Mouse (Mus musculus) CD8-positive naive resting alpha-beta T cell, adult 2 months (primary cell): ENCODE measurements around the gene Gm9736.
"Not testable (repeated sequence)": the region's sequence is repeated elsewhere in the genome, so short reads cannot be mapped to it uniquely, and the experiment has no call there.

Source experiments
- DNase-seq, 2 experiments: peaks; one replicate each; pipeline ENCODE4 v3.0.0; 2022; ENCODE audit warnings: low read depth in 2 of 2, low spot score in 2 of 2

The Gm9736 gene

GRCm38 (mm10) chr10:77728280-77728679 is 22.9 kb downstream of the Gm9736 start:
- DNase-seq, result no peak

GRCm38 (mm10) chr10:77726186-77726585 is 25.0 kb downstream of the Gm9736 start, which contains the start of gene Gm10100:
Gm10100 (plus strand) TSS chr10:77726486.
- DNase-seq, result no peak

- no peak for DNase-seq
Measured at GRCm38 (mm10) chr10:77724855-77725254, 26.3 kb downstream of the Gm9736 start.

- DNase-seq, result not testable (repeated sequence)
Measured at GRCm38 (mm10) chr10:77720299-77720698, 30.9 kb downstream of the Gm9736 start, which contains the start of gene Krtap12-1. Krtap12-1 (plus strand) TSS chr10:77720599.

- no peak for DNase-seq
Measured at GRCm38 (mm10) chr10:77715507-77715906, 35.6 kb downstream of the Gm9736 start, which contains the start of gene Gm10142. Gm10142 (plus strand) TSS chr10:77715807.

GRCm38 (mm10) chr10:77713734-77714133 is 37.4 kb downstream of the Gm9736 start:
- no peak for DNase-seq

- DNase-seq, result not testable (repeated sequence)
Measured at GRCm38 (mm10) chr10:77711157-77711556, 40.0 kb downstream of the Gm9736 start, which contains the start of gene Gm10024. Gm10024 (plus strand) TSS chr10:77711457.

GRCm38 (mm10) chr10:77709831-77710230 is 41.3 kb downstream of the Gm9736 start:
- no peak for DNase-seq

GRCm38 (mm10) chr10:77706326-77706725 is 44.8 kb downstream of the Gm9736 start, which contains the start of gene Gm10272:
Gm10272 (plus strand) TSS chr10:77706626.
- no peak for DNase-seq
